Mouse (Mus musculus): Measurements from ENCODE around the gene Gm11232. TPM values are rescaled to one million over a fixed set of nuclear protein-coding genes. Genes with fewer than 3 reads are reported as not detected.

Gene Gm11232
- polyA plus RNA-seq (2012; ENCODE audit: insufficient read depth, insufficient read length, low replicate concordance, missing spikeins), result not detected in 2 replicates

DNA sequence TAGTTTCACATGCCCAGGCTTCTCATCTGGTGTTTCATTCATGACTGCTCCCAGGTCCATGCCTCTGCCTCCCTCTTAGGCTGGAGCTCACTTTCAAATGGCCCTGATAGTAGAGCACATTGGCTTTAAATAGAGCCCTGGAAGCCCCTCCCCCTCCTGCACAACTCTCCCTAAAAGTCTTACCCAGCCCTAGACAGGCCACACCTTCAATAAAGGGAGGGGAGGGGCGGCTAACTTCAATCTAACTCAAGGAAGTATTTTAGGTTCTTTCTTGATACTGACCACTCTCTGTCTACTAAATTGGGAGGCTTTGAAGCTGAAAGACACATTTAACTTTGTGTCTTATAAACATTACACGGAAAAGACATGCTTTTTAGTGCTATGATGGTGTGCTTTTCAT is at the start of gene Gm11232:
Gene Gm11232, minus strand, starts transcription at position 101 of the 400 bp plus-strand sequence.
- no peak for TF ChIP-seq CTCF (IDR thresholded peaks at IDR 0.05; ENCODE audit: insufficient read depth, low read depth, low read length)
- TF ChIP-seq POLR2A (IDR thresholded peaks at IDR 0.05; ENCODE audit: insufficient read depth, low read depth, low read length), result no peak
- H3K4me3 ChIP-seq (ENCODE audit: insufficient read depth, low read depth, low read length), result no peak within 1 kb of the TSS
- H3K27ac ChIP-seq (ENCODE audit: insufficient read depth, low read depth, low read length), result no peak within 1 kb of the TSS
- no peaks in the 10 kb centered on the region for H3K4me1 ChIP-seq (ENCODE audit: control insufficient read depth, insufficient read depth, low read length)
- 88% methylated on average over 2 of the region's 2 CpGs for WGBS

GRCm38 (mm10) chr4:71805977-71806534 is 48.3 kb upstream of the Gm11232 start:
- no peak overlapping the region for H3K4me3 ChIP-seq (ENCODE audit: insufficient read depth, low read depth, low read length)
- H3K4me1 ChIP-seq (ENCODE audit: control insufficient read depth, insufficient read depth, low read length), result no peaks in the 10 kb centered on the region
- WGBS, result 63% methylated on average over 2 of the region's 2 CpGs
- no peak overlapping the region for H3K27ac ChIP-seq (ENCODE audit: insufficient read depth, low read depth, low read length)
- TF ChIP-seq CTCF (IDR thresholded peaks at IDR 0.05; ENCODE audit: insufficient read depth, low read depth, low read length) (no peak), POLR2A (IDR thresholded peaks at IDR 0.05; ENCODE audit: insufficient read depth, low read depth, low read length) (no peak)

- H3K4me3 ChIP-seq (ENCODE audit: insufficient read depth, low read depth, low read length), result no peak overlapping the region
- 72% methylated on average over 1 of the region's 1 CpGs for WGBS
- H3K27ac ChIP-seq (ENCODE audit: insufficient read depth, low read depth, low read length), result no peak overlapping the region
- TF ChIP-seq CTCF (IDR thresholded peaks at IDR 0.05; ENCODE audit: insufficient read depth, low read depth, low read length), result no peak
- no peaks in the 10 kb centered on the region for H3K4me1 ChIP-seq (ENCODE audit: control insufficient read depth, insufficient read depth, low read length)
Observed at GRCm38 (mm10) chr4:71765529-71765928, 7.8 kb upstream of the Gm11232 start.

GRCm38 (mm10) chr4:71765071-71765470 is 7.3 kb upstream of the Gm11232 start:
- Histone ChIP-seq H3K27ac (ENCODE audit: insufficient read depth, low read depth, low read length) (no peak overlapping the region), H3K4me3 (ENCODE audit: insufficient read depth, low read depth, low read length) (no peak overlapping the region)
- WGBS, result 66% methylated on average over 3 of the region's 3 CpGs

GRCm38 (mm10) chr4:71756441-71757221 is 1.1 kb downstream of the Gm11232 start:
- no peak overlapping the region for H3K27ac ChIP-seq (ENCODE audit: insufficient read depth, low read depth, low read length)
- no peaks in the 10 kb centered on the region for H3K4me1 ChIP-seq (ENCODE audit: control insufficient read depth, insufficient read depth, low read length)
- no peak overlapping the region for H3K4me3 ChIP-seq (ENCODE audit: insufficient read depth, low read depth, low read length)
- 96% methylated on average over 11 of the region's 11 CpGs for WGBS
- TF ChIP-seq POLR2A (IDR thresholded peaks at IDR 0.05; ENCODE audit: insufficient read depth, low read depth, low read length), result no peak
- TF ChIP-seq CTCF (IDR thresholded peaks at IDR 0.05; ENCODE audit: insufficient read depth, low read depth, low read length), result no peak

More at GRCm38 (mm10) chr4:71765071-71765470, 7.3 kb upstream of the Gm11232 start:
- TF ChIP-seq POLR2A (IDR thresholded peaks at IDR 0.05; ENCODE audit: insufficient read depth, low read depth, low read length), result no peak
- no peak for TF ChIP-seq CTCF (IDR thresholded peaks at IDR 0.05; ENCODE audit: insufficient read depth, low read depth, low read length)
- no peaks in the 10 kb centered on the region for H3K4me1 ChIP-seq (ENCODE audit: control insufficient read depth, insufficient read depth, low read length)

- no peak overlapping the region for H3K27ac ChIP-seq (ENCODE audit: insufficient read depth, low read depth, low read length)
- no peaks in the 10 kb centered on the region for H3K4me1 ChIP-seq (ENCODE audit: control insufficient read depth, insufficient read depth, low read length)
- 77% methylated on average over 1 of the region's 1 CpGs for WGBS
- no peak overlapping the region for H3K4me3 ChIP-seq (ENCODE audit: insufficient read depth, low read depth, low read length)
- TF ChIP-seq CTCF (IDR thresholded peaks at IDR 0.05; ENCODE audit: insufficient read depth, low read depth, low read length) (no peak), POLR2A (IDR thresholded peaks at IDR 0.05; ENCODE audit: insufficient read depth, low read depth, low read length) (no peak)
Observed at GRCm38 (mm10) chr4:71745741-71746140, 12.0 kb downstream of the Gm11232 start.

DNA sequence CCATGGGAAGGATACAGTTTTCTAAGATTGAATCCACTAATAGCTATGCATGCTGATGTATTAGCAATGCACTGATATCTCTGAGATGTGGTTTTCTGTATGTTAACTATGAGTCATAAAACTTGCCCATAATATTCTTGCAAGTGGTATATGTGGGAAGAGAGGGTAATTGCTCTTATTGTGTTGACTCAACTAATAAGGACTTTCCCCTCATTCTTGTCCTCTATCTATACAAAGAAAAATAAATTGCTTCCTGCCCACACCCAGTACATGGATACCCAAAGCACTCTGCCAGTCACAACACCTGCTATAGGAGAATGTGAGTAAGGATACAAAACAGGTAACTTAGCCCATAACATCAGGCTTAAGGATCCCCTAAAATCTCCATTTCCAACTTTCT is 21.2 kb downstream of the Gm11232 start:
- Histone ChIP-seq H3K27ac (ENCODE audit: insufficient read depth, low read depth, low read length) (no peak overlapping the region), H3K4me3 (ENCODE audit: insufficient read depth, low read depth, low read length) (no peak overlapping the region), H3K4me1 (ENCODE audit: control insufficient read depth, insufficient read depth, low read length) (no peaks in the 10 kb centered on the region)
- no peak for TF ChIP-seq POLR2A (IDR thresholded peaks at IDR 0.05; ENCODE audit: insufficient read depth, low read depth, low read length)
- no peak for TF ChIP-seq CTCF (IDR thresholded peaks at IDR 0.05; ENCODE audit: insufficient read depth, low read depth, low read length)

DNA sequence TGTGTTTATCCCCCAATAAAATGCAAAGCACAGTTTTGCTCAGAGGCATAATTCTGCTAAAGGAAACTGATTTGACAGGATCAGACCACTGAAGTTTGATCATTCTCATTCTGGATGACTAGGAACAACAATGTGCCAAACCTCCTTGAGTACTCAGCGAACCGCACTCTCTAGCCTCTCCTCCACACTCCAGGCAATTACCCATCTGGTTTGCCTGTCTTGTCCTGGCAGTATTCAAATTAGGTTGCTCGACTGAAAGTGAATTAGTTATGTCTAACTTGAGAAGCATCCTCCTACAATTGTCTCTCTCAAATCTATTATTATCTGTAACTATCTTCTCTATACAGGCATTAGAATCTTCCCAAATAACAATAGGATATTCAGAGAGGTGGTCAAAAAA is 22.5 kb downstream of the Gm11232 start:
- 51% methylated on average over 3 of the region's 3 CpGs for WGBS
- Histone ChIP-seq H3K27ac (ENCODE audit: insufficient read depth, low read depth, low read length) (no peak overlapping the region), H3K4me1 (ENCODE audit: control insufficient read depth, insufficient read depth, low read length) (no peaks in the 10 kb centered on the region), H3K4me3 (ENCODE audit: insufficient read depth, low read depth, low read length) (no peak overlapping the region)
- no peak for TF ChIP-seq CTCF (IDR thresholded peaks at IDR 0.05; ENCODE audit: insufficient read depth, low read depth, low read length)
- no peak for TF ChIP-seq POLR2A (IDR thresholded peaks at IDR 0.05; ENCODE audit: insufficient read depth, low read depth, low read length)

DNA sequence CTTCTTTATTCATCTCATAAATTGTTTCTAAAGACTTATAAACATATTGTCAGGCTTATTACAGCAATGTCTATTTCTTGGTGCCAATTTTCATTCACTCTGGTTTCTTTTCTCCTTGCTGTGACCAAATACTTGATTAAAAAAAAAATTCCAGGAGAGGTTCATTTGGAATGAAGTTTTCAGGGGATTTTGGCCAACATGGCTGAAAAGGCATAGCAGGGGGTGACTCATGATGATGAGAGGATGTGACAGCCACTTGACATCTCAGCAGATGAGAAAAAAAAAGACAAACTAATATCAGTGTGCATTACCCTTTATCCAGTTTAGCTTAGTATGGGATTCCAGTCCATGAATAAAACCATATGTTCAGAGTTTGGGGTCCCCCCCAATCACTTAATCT is 28.4 kb downstream of the Gm11232 start:
- H3K4me3 ChIP-seq (ENCODE audit: insufficient read depth, low read depth, low read length), result no peak overlapping the region
- H3K27ac ChIP-seq (ENCODE audit: insufficient read depth, low read depth, low read length), result no peak overlapping the region
- TF ChIP-seq POLR2A (IDR thresholded peaks at IDR 0.05; ENCODE audit: insufficient read depth, low read depth, low read length) (no peak), CTCF (IDR thresholded peaks at IDR 0.05; ENCODE audit: insufficient read depth, low read depth, low read length) (no peak)
- no peaks in the 10 kb centered on the region for H3K4me1 ChIP-seq (ENCODE audit: control insufficient read depth, insufficient read depth, low read length)

All from olfactory bulb, adult 2 months (tissue).